29 mouse cellular contexts compared by ENCODE assay signal in the genomic region with DNA sequence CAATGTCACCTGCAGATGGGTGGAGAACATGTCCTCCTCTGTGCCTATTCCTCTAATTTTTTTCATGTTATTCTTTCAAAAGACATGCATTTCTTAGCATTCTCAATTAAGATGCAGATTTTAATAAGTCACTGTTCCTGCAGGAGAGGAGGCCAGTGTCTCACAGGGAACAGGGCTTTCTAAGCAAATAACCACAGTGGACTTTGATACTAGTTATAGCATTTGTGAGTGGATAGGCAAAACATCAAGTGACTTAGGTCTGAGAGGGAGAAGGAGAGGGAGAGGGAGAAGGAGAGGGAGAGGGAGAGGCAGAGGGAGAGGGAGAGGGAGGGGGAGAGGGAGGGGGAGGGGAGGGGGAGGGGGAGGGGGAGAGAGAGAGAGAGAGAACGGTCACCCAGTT. TPM values are rescaled to one million over a fixed set of nuclear protein-coding genes. Genes with fewer than 3 reads are reported as not detected.
DNase-seq lines count a peak whose midpoint lies in the region; ATAC-seq and TF ChIP-seq lines count a peak whose summit lies in the region.
"Had no signal": no experiment of that assay in that cellular context is flagged by ENCODE, and none has a peak within 500 bp of the region (broad histone marks: within the 10 kb centered on the region; RNA-seq: fewer than 3 reads in every experiment).

No protein-coding gene starts in this region.

- peak overlapping the region; percentile 65 for H3K27ac ChIP-seq in kidney, embryonic 15.5 days
- peak overlapping the region; percentile 66; the same call in 1 of the 2 replicates for H3K27ac ChIP-seq in kidney, postnatal 0 days
- no peak overlapping the region for H3K27ac ChIP-seq in hindbrain, postnatal 0 days
- H3K27ac ChIP-seq: embryonic facial prominence, embryonic 12.5 days; forebrain, embryonic 10.5 days; forebrain, embryonic 15.5 days; gastrocnemius, adult 2 months; hindbrain, embryonic 10.5 days; hindbrain, embryonic 15.5 days; lung, embryonic 15.5 days; neural tube, embryonic 12.5 days had no signal

- no peak for ATAC-seq in kidney, embryonic 15.5 days (replicated peaks; ENCODE audit: low FRiP score)
- ATAC-seq in kidney, postnatal 0 days (replicated peaks; ENCODE audit: low FRiP score, low read depth): peak; percentile 79
- no peak for ATAC-seq in activated CD4-positive, CD25-positive, alpha-beta regulatory T cell, adult 4 months
- ATAC-seq in hindbrain, postnatal 0 days: no peak
- ATAC-seq: forebrain, embryonic 15.5 days; midbrain, embryonic 16.5 days had no signal

- no peaks in the 10 kb centered on the region for H3K9me3 ChIP-seq in kidney, embryonic 15.5 days (replicated peaks)
- H3K9me3 ChIP-seq in kidney, postnatal 0 days (replicated peaks; ENCODE audit: low read length): no peaks in the 10 kb centered on the region
- no peaks in the 10 kb centered on the region for H3K9me3 ChIP-seq in hindbrain, postnatal 0 days (ENCODE audit: low read length)
- H3K9me3 ChIP-seq: embryonic facial prominence, embryonic 12.5 days; forebrain, embryonic 10.5 days; forebrain, embryonic 15.5 days; hindbrain, embryonic 10.5 days; hindbrain, embryonic 15.5 days; lung, embryonic 15.5 days; neural tube, embryonic 12.5 days had no signal

- H3K4me2 ChIP-seq in kidney, embryonic 15.5 days: no peak overlapping the region
- H3K4me2 ChIP-seq in kidney, postnatal 0 days (ENCODE audit: low read length): no peak overlapping the region
- no peak overlapping the region for H3K4me2 ChIP-seq in hindbrain, postnatal 0 days (ENCODE audit: low read depth, low read length)
- H3K4me2 ChIP-seq: embryonic facial prominence, embryonic 12.5 days; forebrain, embryonic 15.5 days; hindbrain, embryonic 15.5 days; lung, embryonic 15.5 days; midbrain, embryonic 11.5 days; neural tube, embryonic 12.5 days had no signal

- WGBS in kidney, embryonic 15.5 days: 86% methylated on average over 1 of the region's 1 CpGs
- WGBS in kidney, postnatal 0 days: 60% methylated on average over 1 of the region's 1 CpGs
- no CpG with 5 or more reads among the region's 1 CpGs for WGBS in hindbrain, postnatal 0 days

- 0 out of 2 replicates have a peak, but pooled peaks cover 10% of the 10 kb centered on the region for H3K4me1 ChIP-seq in kidney, embryonic 15.5 days
- H3K4me1 ChIP-seq in kidney, postnatal 0 days (replicated peaks; ENCODE audit: insufficient read depth, low read length): no peaks in the 10 kb centered on the region
- no peaks in the 10 kb centered on the region for H3K4me1 ChIP-seq in hindbrain, postnatal 0 days (ENCODE audit: insufficient read depth, low read length)
- H3K4me1 ChIP-seq: embryonic facial prominence, embryonic 12.5 days; neural tube, embryonic 12.5 days had no signal

- H3K4me3 ChIP-seq in kidney, embryonic 15.5 days (replicated peaks): no peak overlapping the region
- H3K4me3 ChIP-seq in kidney, postnatal 0 days (replicated peaks; ENCODE audit: low read depth, low read length): no peak overlapping the region
- no peak overlapping the region for H3K4me3 ChIP-seq in hindbrain, postnatal 0 days (ENCODE audit: low read length)
- H3K4me3 ChIP-seq: embryonic facial prominence, embryonic 12.5 days; forebrain, embryonic 10.5 days; forebrain, embryonic 15.5 days; gastrocnemius, adult 2 months; hindbrain, embryonic 10.5 days; hindbrain, embryonic 15.5 days; lung, embryonic 15.5 days; neural tube, embryonic 12.5 days had no signal

- no peak overlapping the region for H3K9ac ChIP-seq in kidney, embryonic 15.5 days
- no peak overlapping the region for H3K9ac ChIP-seq in kidney, postnatal 0 days (ENCODE audit: low read depth, low read length)
- H3K9ac ChIP-seq in hindbrain, postnatal 0 days (replicated peaks; ENCODE audit: low read length): no peak overlapping the region
- H3K9ac ChIP-seq: embryonic facial prominence, embryonic 12.5 days; forebrain, embryonic 15.5 days; hindbrain, embryonic 15.5 days; lung, embryonic 15.5 days; neural tube, embryonic 12.5 days had no signal

- no peaks in the 10 kb centered on the region for H3K27me3 ChIP-seq in kidney, embryonic 15.5 days
- no peaks in the 10 kb centered on the region for H3K27me3 ChIP-seq in kidney, postnatal 0 days (ENCODE audit: insufficient read depth, low read length)
- H3K27me3 ChIP-seq in hindbrain, postnatal 0 days (ENCODE audit: insufficient read depth, low read length): no peaks in the 10 kb centered on the region; the same call in 1 of the 2 replicates
- H3K27me3 ChIP-seq: embryonic facial prominence, embryonic 12.5 days; forebrain, embryonic 15.5 days; hindbrain, embryonic 15.5 days; lung, embryonic 15.5 days; neural tube, embryonic 12.5 days had no signal

- no peaks in the 10 kb centered on the region for H3K36me3 ChIP-seq in kidney, embryonic 15.5 days
- no peaks in the 10 kb centered on the region for H3K36me3 ChIP-seq in kidney, postnatal 0 days (ENCODE audit: insufficient read depth, low read length)
- no peaks in the 10 kb centered on the region for H3K36me3 ChIP-seq in hindbrain, postnatal 0 days (ENCODE audit: insufficient read depth, low read length)
- H3K36me3 ChIP-seq: embryonic facial prominence, embryonic 12.5 days; forebrain, embryonic 10.5 days; forebrain, embryonic 15.5 days; G1E; hindbrain, embryonic 10.5 days; hindbrain, embryonic 15.5 days; lung, embryonic 15.5 days; neural tube, embryonic 12.5 days had no signal

- peak; percentile 3 for DNase-seq in heart, adult 11 months
- no peak for DNase-seq in heart, adult 9 months (ENCODE audit: low spot score in 2 of 2)
- DNase-seq in kidney, postnatal 25 days: no peak
- DNase-seq in kidney, postnatal 0 days (ENCODE audit: low spot score): peak; percentile 29
- no peak for DNase-seq in hindbrain, postnatal 0 days (ENCODE audit: low spot score)
- DNase-seq: adrenal gland, postnatal 10 days; cerebellum, adult 8-10 months; cerebellum, postnatal 36 days; gastrocnemius, adult 2 months; gastrocnemius, postnatal 36 days; heart, postnatal 14 days; layer of hippocampus, postnatal 36 days; liver; lung, postnatal 36 days; right cerebral cortex, adult 18-20 months; spleen, adult 18-20 months; thymus, postnatal 14 days had no signal

- TF ChIP-seq CTCF in kidney, postnatal 0 days (IDR thresholded peaks at IDR 0.05; ENCODE audit: low read depth): no peak
- TF ChIP-seq CTCF in hindbrain, postnatal 0 days (IDR thresholded peaks at IDR 0.05; ENCODE audit: low read depth): no peak

RNA-seq across cellular contexts. Expression of a gene that starts 50.4 kb away (rescaled TPM):
- 8.6 and 9.9 TPM in 2 replicates for polyA plus RNA-seq in kidney, embryonic 15.5 days (2015; fragmentation: Nextera tagmentation; extraction: Ambion mirVana)
- polyA plus RNA-seq in kidney, postnatal 0 days (2015; fragmentation: Nextera tagmentation; extraction: Ambion mirVana): 14.5 and 14.8 TPM in 2 replicates
- 100 to 1,000 TPM in 1 of 2 experiments, 10 to 100 TPM in 1; 88.1 to 123 TPM for polyA plus RNA-seq in activated CD4-positive, CD25-positive, alpha-beta regulatory T cell, adult 4 months (2017; shearing (Covaris generic))
- 24.4 and 26.8 TPM in 2 replicates for total RNA-seq in hindbrain, postnatal 0 days (2014; rRNA removed)
- 8.1 and 8.9 TPM in 2 replicates for polyA plus RNA-seq in hindbrain, postnatal 0 days (2015; fragmentation: Nextera tagmentation; extraction: Ambion mirVana)
- polyA plus RNA-seq: G1E had no signal

Comparison
In these comparisons a context has a peak if more than half of its experiments do, and no peak if none do; other contexts are left out.
1. DNase-seq: peak in heart, adult 11 months (single experiment) and kidney, postnatal 0 days (single experiment); none in heart, adult 9 months (0 of 2), kidney, postnatal 25 days (0 of 2) and hindbrain, postnatal 0 days (single experiment).